Mouse (Mus musculus): ENCODE measurements around the gene Tmem190.

Gene Tmem190

DNA sequence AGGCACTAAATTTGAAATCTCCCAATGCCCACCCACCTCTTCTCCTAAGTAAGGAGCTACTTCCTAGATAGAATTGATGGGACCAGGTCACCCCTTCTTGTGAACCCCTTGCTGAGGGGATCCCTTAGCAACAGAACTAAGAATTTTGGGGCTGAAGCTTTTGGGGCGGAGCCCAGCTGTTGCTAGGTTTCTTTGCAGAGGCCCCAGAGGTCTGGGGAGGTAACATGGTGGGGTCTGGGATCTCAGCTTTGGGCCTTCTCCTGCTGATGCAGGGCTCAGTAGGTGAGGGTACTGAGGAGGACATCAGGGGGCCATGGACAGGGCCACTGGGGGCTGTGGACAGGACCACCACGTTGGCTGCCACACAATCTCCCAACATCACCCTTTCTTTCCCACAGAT is at the start of gene Tmem190, which contains the start of gene Il11:
Gene Tmem190 (plus strand): TSS at position 179 of the 400 bp plus-strand sequence.
Gene Il11 (minus strand): TSS at position 101 of the 400 bp plus-strand sequence.
- in situ Hi-C loops (cut with MboI, MseI) = no loop called here

DNA sequence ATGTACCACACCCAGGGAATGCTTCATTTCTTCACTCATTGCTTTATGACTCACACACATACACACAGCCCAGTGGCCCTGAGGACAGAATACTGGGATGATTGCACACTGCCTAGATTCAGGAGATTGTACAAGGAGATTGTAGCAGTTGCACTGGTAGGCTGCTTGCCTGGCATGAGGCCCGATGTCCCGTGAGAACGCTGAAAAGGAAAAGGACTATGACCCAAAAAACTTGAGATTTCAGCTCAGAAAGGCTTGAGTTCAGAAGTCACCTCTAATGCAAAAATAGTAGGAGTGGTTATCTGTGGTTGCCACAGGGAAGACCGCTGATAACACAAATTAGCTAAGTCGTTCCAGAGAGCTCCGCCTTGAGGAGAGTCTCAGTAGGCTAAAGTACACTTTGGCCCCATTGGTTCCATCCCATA is 49.8 kb upstream of the Tmem190 start:
- in situ Hi-C loops (cut with MboI, MseI) = no loop called here

DNA sequence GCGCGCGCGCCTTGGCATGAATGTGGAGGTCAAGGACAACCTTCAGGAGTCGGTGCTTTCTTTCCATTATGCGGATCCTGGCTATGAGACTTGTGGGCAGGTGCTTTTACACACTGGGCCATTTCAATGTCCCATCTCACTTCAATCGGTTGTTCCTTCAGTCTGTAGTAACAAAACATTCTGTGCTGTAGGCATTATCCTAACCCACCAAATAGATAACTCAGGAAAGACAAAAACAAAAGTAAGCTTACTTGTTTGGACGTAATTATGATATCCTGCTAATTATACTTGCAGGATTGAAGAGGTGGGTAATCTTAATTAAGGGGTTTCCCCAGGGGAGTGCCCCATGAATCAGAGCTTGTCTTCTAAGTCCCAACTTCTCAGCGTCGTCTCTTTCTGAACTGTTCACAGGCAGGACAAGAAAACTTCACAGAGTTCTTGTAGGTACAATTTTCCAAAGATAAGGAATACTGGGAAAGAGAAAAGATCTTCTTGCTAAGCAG is 43.6 kb upstream of the Tmem190 start:
- in situ Hi-C loops (cut with MboI, MseI) = loop anchor here in 1 of 2 experiments (5.0 kb wide), 1 partner anchor 57 kb away; no protein-coding TSS in a partner anchor

DNA sequence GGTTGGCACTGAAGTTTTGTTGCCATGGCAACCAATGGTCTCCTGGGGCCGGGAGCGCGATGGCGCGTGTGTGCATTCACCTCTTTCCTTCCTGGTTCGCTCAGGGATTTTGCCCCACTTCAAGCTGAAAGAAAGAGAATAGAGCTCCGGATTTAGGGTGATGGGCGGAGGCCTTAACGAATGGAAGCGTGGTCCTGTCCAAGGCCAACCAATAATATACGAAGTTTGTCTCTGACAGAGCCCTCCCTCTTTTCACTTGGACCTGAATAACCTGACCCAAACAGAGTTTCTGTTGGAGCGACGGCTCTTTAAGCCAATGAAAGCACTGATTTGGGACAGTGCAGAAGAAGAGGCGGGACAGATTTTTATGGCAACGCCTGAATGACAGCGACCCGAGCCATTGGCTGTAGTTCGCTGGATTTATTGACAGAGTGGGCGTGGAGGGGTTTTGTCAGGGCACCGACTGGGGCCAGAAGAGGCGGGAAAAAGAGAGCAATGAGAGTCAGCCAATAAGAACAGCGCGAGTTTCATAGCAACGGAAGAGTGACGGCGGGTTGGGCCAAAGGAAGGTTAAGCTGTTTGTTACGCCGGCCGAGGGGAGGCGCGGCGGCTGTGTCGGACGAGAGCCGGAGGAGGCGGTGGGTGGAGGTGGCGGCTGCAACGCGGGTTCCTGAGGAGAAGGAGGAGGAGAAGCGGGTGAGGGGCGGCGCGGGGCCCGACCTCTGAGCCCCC is 43.0 kb upstream of the Tmem190 start, which contains the start of gene Kmt5c:
Gene Kmt5c (plus strand): TSS at position 572 of the 732 bp plus-strand sequence.
- in situ Hi-C loops (cut with MboI, MseI) = loop anchor here in 1 of 2 experiments (5.0 to 10.0 kb wide), 2 partner anchors 57 to 295 kb away; partner anchors contain the start of gene Rdh13

DNA sequence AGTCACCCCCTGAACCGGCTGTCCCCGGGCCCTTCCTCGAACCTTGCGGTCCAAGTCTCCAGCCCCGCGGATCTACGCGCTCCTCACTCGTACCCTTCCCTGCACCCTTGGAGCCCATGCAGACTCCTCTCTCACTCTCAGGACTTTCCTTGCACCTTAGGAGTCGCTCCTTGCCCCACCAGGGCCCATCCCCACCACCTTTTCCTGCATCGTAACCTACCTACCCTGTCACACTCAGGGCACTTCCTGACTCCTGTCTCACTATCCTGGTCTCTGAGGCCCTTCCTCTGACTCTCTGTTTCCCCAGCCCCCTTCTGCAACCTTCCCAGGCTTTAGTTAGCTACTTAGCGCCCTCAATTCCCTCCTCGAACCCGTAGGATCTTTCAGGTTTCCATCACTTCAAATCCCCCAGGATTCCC is 42.4 kb upstream of the Tmem190 start:
- in situ Hi-C loops (cut with MboI, MseI) = loop anchor here in 1 of 2 experiments (10.0 kb wide), 1 partner anchor 296 kb away; the partner anchor contains the start of gene Rdh13

DNA sequence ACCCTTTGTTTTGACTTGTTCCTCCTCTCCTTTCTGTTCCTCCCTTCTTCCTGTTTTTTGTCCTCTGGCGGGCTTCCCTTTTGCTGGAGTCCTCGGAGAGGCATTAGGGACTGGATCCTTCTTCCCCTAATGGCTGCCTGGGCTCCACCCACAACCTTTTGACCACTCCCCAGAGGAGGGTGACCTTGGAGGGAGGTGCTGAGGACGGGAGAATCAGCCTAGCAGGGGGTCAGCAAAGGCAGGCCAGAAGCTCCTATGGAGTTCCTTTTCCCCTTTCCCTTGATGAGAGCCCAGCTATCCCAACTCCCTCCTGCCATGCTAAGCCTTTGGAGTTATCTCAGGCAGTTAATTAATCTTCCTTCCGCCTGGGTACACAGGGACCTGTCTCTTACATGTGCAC is 41.6 kb upstream of the Tmem190 start:
- in situ Hi-C loops (cut with MboI, MseI) = loop anchor here in 1 of 2 experiments (10.0 kb wide), 1 partner anchor 296 kb away; the partner anchor contains the start of gene Rdh13

DNA sequence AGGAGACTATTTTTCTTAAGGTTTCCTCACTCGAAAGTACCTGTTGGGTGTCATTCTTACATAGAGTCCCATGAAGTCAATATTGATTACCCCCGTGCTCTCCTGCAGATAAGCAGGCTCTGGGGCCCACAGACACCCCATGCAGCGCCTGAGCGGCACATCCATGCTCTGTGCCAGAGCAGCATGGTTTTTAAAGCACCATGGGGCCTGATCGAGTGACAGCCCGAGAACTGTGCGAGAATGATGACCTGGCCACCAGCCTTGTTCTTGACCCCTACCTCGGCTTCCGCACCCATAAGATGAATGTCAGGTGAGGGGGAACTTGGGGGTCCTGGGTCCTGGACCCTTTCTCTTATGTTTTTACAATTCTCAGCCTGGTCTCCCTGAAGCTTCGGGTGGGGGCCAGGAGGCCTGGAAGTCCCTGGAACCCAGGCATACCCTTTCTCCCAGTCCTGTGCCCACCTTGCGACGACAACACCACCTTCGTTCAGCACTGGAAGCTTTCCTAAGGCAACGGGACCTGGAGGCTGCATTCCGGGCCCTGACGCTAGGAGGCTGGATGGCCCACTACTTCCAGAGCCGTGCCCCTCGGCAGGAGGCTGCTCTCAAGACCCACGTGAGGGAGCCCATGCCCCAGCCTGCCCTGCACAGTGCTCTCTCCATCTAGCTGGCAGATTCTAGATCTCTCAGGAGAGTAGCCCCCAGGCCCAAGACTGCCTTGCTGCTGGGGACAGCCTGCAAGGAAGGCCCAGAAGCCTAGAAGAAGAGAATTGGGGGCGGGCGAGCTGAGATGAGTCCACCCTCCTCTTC is 40.9 kb upstream of the Tmem190 start:
- in situ Hi-C loops (cut with MboI, MseI) = loop anchor here in 1 of 2 experiments (10.0 kb wide), 1 partner anchor 297 kb away; the partner anchor contains the start of gene Rdh13

DNA sequence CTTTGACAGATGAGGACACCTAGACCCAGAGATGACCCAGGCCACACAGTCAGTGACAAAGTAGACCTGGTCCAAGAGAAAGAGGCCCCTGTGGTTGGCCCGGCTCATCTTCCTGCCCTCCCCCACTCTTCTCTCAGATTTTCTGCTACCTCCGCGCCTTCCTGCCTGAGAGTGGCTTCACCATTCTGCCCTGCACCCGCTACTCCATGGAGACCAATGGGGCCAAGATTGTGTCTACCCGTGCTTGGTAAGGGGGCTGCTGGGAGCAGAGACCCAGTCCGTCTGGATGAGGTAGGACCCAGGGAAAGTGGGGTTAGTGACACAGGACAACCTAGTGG is 40.3 kb upstream of the Tmem190 start:
- in situ Hi-C loops (cut with MboI, MseI) = loop anchor here in 1 of 2 experiments (10.0 kb wide), 1 partner anchor 298 kb away; the partner anchor contains the start of gene Rdh13

DNA sequence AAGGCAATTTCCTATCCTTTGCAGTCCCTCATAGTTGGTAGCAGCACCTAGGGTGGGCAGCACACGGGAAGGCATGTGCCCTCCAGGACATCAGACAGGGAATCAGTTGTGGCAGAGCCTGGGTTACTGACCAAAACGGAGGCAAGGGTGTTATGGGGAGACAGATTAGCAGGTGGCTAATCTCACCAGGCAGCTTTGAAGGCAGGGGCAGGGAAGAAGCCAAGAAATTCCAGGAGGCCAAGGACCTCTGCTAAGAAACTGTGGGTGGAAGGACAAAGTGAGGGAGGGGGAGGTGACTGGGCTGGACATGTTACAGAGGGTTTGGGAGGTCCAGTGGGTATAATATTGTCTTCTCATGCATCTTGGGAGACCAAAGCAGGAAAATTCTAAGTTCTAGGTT is 39.4 kb upstream of the Tmem190 start:
- in situ Hi-C loops (cut with MboI, MseI) = loop anchor here in 1 of 2 experiments (10.0 kb wide), 1 partner anchor 299 kb away; the partner anchor contains the start of gene Rdh13

DNA sequence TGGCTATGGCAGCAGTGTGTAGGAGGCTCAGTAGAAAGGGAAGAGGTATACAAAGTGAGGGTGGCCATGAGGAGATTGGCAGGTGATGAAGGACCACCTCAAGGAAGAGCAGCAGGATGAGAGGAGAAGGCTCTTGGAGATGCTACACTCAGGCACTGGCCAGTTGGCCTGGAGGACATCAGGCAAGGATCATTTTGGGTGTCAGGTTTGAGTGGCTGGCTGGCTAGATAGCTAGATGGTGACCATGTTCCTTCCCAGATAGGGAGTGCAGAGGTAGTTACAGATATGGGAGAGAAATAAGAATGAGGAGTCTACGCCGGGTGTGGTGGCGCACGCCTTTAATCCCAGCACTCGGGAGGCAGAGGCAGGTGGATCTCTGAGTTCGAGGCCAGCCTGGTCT is 37.9 kb upstream of the Tmem190 start:
- in situ Hi-C loops (cut with MboI, MseI) = loop anchor here in 1 of 2 experiments (10.0 kb wide), 1 partner anchor 300 kb away; the partner anchor contains the start of gene Rdh13

DNA sequence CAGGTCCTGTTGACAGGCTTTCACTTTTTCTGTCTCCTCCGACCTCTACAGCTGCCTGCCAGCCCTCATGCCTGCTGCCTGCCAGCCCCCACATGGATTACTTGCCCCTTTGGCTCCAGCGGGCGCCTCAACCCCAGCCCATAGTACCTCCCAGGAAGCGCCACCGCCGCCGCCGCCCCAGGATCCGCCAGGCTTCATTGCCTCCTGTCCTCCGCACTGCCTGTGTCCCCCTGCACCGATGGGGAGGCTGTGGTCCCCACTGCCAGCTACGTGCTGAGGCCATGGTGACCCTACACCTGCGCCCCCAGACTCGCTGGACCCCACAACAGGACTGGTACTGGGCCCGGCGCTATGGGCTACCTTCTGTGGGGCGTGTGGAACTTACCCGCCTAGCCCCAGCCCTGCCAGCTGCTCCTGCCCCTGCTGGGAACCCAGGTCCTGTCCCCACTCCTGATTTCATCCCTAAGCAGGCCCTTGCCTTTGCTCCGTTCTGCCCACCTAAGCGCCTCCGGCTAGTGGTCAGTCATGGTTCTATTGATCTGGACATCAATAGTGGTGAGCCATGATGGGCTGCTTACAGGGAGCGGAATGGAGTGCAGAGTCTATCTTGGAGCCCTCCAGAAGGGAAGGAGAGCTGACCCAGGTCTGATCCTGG is 36.3 kb upstream of the Tmem190 start:
- in situ Hi-C loops (cut with MboI, MseI) = loop anchor here in 1 of 2 experiments (10.0 kb wide), 1 partner anchor 302 kb away; the partner anchor contains the start of gene Rdh13

DNA sequence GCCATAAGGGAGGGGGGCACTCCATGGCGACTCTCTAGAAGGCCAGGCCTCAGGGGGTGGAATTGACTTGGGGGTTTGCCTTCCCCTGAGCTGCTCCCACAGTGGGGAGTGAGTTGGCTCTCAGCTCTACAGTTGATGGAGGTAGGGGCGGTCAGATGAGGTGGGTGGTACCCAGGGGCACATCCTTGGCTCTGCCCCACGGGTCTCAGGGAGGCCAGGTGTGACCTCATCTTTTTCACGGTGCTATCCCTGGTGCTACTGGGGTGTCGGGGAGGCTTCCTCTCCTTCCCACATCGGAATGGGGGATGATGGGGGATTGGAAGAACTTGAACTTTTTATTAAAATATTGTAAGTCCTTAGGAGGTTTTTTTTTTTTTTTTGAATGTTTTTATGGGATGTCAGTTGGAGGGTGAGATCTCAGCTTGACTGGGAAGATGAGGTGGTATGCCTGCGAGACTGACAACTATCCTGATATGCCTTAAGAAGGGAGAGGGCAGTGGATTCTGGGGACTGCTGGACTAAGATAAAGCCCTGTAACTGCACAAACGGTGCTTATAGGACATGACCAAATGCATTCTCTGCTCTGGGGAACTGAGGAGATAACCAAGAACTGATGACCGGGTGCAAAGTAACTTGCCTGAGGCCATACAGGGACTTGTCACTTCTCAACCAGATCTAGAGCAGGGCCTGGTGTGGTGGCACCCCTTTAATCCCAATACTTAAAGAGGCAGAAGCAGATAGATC is 35.4 kb upstream of the Tmem190 start:
- in situ Hi-C loops (cut with MboI, MseI) = loop anchor here in 1 of 2 experiments (10.0 kb wide), 1 partner anchor 303 kb away; the partner anchor contains the start of gene Rdh13

DNA sequence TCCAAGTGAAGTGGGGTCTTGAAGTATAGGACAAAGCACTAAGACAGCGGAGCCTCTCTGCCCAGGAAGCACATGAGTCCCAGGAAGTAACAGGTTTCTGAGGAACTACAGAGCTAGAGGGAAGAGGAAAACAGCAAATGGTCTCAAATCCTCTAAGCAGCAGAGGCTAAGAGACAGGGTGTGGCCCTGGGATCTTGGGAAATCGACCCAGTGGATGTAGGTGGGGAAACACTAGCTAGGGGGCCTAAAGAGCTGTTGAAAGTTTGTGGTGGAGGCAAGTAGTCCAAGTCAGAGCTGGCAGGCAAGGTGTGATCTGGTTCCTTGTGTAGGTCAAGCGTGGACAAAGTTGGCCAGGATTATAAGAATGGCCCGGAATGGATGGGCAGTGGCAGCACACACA is 34.4 kb upstream of the Tmem190 start:
- in situ Hi-C loops (cut with MboI, MseI) = loop anchor here in 1 of 2 experiments (10.0 kb wide), 1 partner anchor 304 kb away; the partner anchor contains the start of gene Rdh13

DNA sequence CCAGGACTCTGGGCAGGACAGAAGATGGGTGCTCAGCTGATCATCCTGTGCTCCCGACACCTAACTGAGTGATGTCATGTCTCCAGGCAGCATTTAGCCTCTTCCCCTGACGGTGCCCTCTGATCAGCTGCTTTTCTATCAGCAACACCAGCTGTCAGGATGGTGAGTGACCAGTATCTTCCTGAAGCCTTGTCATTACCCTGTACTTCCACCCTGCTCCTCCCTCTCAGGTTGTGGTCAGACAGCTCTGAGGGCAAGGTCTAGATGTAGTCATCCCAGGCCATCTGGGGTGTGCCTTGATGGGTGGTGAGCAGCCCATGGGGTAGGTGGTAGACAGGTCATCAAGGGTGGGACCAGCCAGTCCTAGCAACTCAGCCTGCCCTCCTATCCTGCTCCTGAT is 33.6 kb upstream of the Tmem190 start:
- in situ Hi-C loops (cut with MboI, MseI) = loop anchor here in 1 of 2 experiments (10.0 kb wide), 1 partner anchor 304 kb away; the partner anchor contains the start of gene Rdh13

DNA sequence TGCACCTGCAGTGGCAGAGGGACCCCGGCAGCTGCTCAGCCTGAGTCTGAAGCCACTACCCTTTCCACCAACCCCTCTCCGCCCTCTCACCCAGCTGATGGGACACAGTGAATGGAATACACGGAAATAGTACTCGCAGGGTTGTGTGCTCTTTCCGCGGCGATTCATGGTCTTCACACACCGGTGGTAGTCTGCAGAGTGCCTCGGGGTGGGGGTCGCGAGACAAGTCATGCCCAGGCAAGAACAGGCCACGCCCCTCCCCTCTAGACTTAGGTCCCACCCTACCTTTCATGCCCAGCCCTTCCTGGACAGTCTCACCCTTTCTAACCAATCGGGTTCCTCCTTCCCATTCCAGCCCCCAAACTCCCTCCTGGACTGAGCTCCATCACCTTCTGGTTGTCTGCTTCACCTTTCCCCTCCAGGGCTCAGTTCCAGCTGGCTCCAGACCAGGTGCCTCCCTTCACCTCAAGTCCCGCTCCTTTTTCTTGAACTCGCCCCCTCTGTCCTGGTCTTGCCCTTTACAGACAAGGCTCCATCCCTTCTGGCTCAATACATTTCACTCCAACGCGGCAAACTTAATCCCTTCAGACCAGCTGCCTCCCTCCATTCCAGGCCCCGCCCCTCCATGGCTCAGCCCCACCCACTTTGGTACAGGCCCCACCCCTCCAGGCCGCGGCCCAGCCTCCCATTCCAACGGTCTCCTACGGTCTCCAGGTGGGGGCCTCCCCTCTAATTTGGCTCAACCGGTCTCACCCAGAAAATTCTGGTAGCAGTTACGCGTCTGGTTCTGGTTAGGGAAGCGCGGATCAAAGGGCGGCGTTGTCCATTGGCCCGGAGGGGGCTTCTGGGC is 30.5 kb upstream of the Tmem190 start:
- in situ Hi-C loops (cut with MboI, MseI) = no loop called here

DNA sequence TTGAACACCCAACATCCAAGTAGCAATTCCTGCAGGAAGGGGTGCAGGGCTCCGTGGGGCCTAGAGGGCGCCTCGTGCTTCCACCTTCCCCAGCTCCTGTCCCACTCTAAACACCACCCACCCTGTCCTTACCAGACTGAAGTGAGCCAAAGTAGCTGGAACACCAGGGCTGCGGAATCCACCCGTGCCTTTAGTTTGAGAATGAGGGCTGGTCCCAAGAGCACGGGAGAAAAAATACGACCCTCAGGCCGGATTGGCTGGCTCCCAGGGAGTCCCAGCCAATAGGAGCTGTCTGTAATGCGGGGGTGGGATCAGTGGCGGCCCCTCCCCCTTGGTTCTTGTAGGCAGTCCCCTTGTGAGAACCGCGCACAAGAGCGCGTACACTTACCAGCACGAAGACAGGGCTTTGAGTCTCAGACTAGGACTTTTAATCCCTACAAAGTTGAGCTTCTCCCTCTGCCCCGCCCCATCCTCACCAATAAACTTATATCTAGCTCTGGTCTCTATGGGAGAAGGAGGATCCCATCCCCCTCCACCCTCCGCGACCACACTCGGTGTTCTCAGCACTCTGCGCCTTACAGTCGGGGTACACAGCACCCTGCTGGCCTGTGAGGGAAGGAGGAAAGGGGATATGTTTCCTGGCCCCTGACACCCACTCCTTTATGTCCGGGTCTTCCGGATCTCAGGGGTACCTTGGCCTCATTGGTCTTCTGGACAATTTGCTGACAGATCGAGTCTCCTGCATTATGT is 29.7 kb upstream of the Tmem190 start, which contains the start of gene Cox6b2:
Gene Cox6b2 (minus strand): TSS at position 274 of the 750 bp plus-strand sequence.
- in situ Hi-C loops (cut with MboI, MseI) = no loop called here

DNA sequence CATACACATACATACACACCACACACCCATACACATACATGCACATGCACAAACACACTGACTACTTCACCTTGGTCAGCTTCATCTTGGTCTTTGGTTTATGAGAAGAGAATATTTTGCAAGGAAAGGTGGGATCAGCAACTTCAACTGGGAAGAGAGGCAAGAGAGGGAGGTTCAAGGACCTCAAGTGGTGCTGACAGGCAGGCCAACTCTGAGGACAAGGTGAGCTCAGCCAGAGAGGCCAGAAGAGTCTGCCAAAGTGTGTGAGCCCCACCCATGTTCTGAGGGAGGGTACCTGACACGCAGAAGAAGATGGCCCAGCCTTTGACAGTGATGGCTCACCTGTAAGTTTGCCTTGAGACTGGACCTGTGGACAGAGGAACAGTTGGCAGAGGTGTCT is 23.1 kb upstream of the Tmem190 start:
- in situ Hi-C loops (cut with MboI, MseI) = no loop called here

Data from T-helper 17 cell (primary cell).